Mouse (Mus musculus) small intestine, adult 2 months (tissue): ENCODE data around the gene Hectd1. TPM values are rescaled to one million over a fixed set of nuclear protein-coding genes. Genes with fewer than 3 reads are reported as not detected.

Source experiments
- H3K27ac ChIP-seq: fragments of 200-500 bp; 2 replicates; pipeline ENCODE4 v1.5.1; 2012; ENCODE audit warnings: low read depth, low read length, control low read depth, inconsistent platforms; ENCODE audit not compliant: insufficient read depth
- H3K27me3 ChIP-seq: fragments of 200-500 bp; 2 replicates; pipeline ENCODE4 v1.6.1; 2012; ENCODE audit warnings: mild to moderate bottlenecking, moderate library complexity, low read length, inconsistent platforms; ENCODE audit not compliant: control insufficient read depth, insufficient read depth
- H3K36me3 ChIP-seq: fragments of 200-500 bp; 2 replicates; pipeline ENCODE4 v1.6.1; 2012; ENCODE audit warnings: mild to moderate bottlenecking, low read length, control low read depth, inconsistent platforms; ENCODE audit not compliant: control insufficient read depth, insufficient read depth
- H3K4me1 ChIP-seq: fragments of 200-500 bp; 2 replicates; pipeline ENCODE4 v1.6.1; 2012; ENCODE audit warnings: low read length, inconsistent platforms, mixed read lengths; ENCODE audit not compliant: control insufficient read depth, insufficient read depth, insufficient read length
- H3K4me3 ChIP-seq: fragments of 200-500 bp; 2 replicates; pipeline ENCODE4 v1.5.1; 2012; ENCODE audit warnings: low read depth, mild to moderate bottlenecking, control low read depth, inconsistent platforms, low read length, moderate library complexity
- CTCF ChIP-seq: fragments of 200-500 bp; IDR thresholded peaks from 2 replicates; pipeline ENCODE4 v1.5.1; 2012; ENCODE audit warnings: low read depth, mild to moderate bottlenecking, control low read depth, inconsistent platforms, low read length, moderate library complexity, mixed read lengths; ENCODE audit not compliant: insufficient replicate concordance, insufficient read length; ENCODE audit errors: extremely low read depth
- POLR2A ChIP-seq: fragments of 200-500 bp; IDR thresholded peaks from 2 replicates; pipeline ENCODE4 v1.6.1; 2012; ENCODE audit warnings: low read depth, mild to moderate bottlenecking, control low read depth, inconsistent platforms, low read length, moderate library complexity
- whole genome bisulfite sequencing: fragments of 180-500 bp; shearing (Covaris S2); methylation state at CpG from one replicate; pipeline ENCODE4 v1.1.7; 2018; 5-methylcytosine and 5-hydroxymethylcytosine counted together
- polyA plus RNA-seq: library from polyadenylated mRNA; depleted of rRNA; stranded (reverse); fragments of >200 nt; gene quantifications from 2 replicates; pipeline ENCODE4 v1.2.3, GENCODE M21; 2012

Hectd1 gene
- polyA plus RNA-seq, 1 experiment = 6.7 TPM

DNA sequence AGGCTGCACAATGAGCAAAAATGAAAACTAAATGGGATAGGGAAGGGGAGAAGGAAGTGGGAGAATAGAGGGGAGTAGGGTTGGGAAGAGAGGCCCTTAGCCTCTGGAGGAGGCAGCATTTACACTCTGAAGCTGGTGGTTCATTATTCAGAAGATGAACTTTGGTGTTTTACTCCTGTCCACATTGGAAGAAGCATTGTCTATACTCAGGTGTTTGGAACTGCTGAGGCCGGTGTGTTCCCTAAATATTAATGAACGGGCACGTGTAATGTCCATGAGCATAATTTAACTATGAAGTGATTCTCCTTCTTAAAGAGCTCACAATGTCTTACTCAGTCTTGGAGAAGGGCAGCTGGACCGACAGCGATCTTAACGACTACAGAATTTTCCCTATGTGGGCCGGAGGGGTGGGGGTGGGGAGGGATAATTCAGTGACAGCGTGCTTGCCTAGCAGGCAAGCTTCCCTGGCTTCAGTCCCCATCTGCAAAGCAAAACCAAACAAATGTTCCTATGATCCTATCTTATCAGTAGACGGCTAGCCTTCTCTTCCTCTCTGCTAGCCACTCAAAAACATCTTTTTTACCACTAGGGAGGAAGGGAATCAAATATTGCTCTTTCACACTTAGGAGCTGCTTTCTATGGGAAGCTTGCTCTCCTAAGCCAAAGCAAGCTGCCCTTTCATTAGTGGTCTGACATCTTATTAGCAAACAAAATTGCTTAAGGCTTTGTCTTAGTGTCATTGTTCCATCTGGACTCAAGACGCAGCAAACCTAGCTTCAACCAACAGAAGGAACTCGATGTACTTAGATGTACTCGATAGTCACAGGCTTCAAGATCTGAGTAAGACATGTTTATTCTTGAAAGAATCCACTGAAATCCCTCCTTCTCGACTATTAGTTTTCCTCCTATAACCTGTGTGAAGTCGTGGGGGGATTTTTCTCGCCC, 14.5 kb upstream of the Hectd1 start:
- no peak for TF ChIP-seq CTCF
- TF ChIP-seq POLR2A = no peak
- Histone ChIP-seq H3K27me3 (no peaks in the 10 kb centered on the region), H3K4me3 (no peak overlapping the region), H3K4me1 (peaks cover 3% of the 10 kb centered on the region; the same call in 1 of the 2 replicates), H3K27ac (peak overlapping the region; percentile 82), H3K36me3 (no peaks in the 10 kb centered on the region)
- WGBS = 18% methylated on average over 15 of the region's 15 CpGs

DNA sequence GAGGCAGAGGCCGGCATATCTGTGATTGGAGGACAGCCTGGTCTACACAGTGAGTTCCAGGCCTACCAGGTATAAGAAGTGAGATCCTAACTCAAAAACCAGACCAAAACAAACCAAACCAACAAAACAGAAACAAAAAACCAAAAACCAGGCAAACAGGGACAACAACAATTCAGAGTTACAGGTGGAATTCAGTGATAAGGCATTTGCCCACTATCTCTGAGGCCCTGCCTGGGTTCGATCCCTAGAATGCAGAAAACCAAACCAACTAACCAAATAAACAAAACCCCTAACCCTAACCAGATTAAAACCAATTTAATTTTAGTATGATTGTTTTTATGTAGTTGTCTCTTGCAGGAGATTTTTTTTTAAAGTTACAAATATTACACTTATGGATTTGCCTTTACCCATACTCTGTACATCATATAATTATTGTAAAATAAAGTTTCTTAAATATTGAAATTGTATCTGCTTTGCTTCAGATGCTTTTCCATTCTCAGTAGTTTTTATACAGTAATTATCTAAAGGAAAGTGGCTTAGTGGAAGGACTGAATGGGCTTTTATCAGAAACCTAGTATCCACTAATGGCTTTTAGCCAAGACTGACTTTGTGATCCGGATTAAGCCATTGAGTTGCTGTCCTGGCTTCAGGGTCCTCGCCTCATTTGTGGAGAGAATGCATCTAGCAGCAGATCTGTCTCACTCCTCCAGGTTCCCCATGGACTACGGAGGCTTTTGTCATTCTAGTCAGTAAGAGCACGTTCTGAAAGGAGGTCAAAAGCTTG, 12.9 kb upstream of the Hectd1 start:
- no peak overlapping the region for H3K4me3 ChIP-seq
- no peaks in the 10 kb centered on the region for H3K36me3 ChIP-seq
- peaks cover 3% of the 10 kb centered on the region; the same call in 1 of the 2 replicates for H3K4me1 ChIP-seq
- no peaks in the 10 kb centered on the region for H3K27me3 ChIP-seq
- no peak overlapping the region for H3K27ac ChIP-seq
- no peak for TF ChIP-seq POLR2A
- no peak for TF ChIP-seq CTCF
- 69% methylated on average over 6 of the region's 6 CpGs for WGBS

- 91% methylated on average over 1 of the region's 1 CpGs for WGBS
- H3K36me3 ChIP-seq = no peaks in the 10 kb centered on the region
- no peaks in the 10 kb centered on the region for H3K27me3 ChIP-seq
- TF ChIP-seq POLR2A (no peak), CTCF (no peak)
- H3K4me1 ChIP-seq = no peaks in the 10 kb centered on the region; the same call in 1 of the 2 replicates
- no peak overlapping the region for H3K27ac ChIP-seq
- H3K4me3 ChIP-seq = no peak overlapping the region
Measured at GRCm38 (mm10) chr12:51839856-51840255, 10.5 kb upstream of the Hectd1 start.

DNA sequence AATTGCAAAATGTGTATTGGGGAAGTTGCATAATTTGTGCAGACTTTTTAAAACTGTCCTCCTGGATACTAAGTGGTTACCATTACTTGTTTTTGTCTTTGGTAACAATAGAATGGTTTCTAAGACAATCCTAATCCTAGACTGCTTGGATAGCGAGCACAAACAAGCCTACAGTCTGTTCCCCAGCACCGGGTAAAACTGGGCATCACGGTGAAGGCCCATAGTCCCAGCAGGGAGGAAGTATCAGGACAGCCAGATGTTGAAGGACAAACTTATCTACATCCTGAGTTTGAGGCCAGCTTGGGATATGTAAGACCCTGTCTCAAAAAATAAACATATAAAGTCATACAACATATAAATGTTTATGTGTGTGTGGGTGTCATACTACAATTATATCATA, 5.9 kb upstream of the Hectd1 start:
- WGBS = 73% methylated on average over 3 of the region's 3 CpGs
- no peaks in the 10 kb centered on the region for H3K27me3 ChIP-seq

DNA sequence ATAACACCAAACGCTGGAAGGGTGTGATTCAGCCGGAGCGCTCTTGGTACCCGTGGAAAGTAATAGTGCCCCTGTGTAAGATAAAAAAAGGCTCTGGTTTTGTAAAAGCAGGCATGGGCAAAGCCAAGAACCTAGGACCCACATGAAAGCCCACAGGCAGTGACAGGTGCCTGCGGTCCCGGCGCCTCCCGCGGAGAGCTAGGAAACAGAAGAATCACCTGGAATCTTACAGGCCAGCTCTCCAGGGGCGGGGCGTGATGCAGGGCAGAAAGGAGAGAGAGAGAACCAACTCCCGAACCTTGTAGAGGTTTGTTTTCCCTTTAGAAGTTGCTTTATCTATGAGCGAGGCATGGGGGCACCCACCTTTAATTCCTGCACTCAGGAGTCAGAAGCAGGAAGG, 2.6 kb upstream of the Hectd1 start:
- 86% methylated on average over 13 of the region's 13 CpGs for WGBS

More for the DNA sequence above, 5.9 kb upstream of the Hectd1 start:
- H3K4me3 ChIP-seq = no peak overlapping the region
- no peaks in the 10 kb centered on the region for H3K4me1 ChIP-seq
- no peaks in the 10 kb centered on the region for H3K36me3 ChIP-seq
- TF ChIP-seq CTCF = no peak
- TF ChIP-seq POLR2A = no peak
- no peak overlapping the region for H3K27ac ChIP-seq

DNA sequence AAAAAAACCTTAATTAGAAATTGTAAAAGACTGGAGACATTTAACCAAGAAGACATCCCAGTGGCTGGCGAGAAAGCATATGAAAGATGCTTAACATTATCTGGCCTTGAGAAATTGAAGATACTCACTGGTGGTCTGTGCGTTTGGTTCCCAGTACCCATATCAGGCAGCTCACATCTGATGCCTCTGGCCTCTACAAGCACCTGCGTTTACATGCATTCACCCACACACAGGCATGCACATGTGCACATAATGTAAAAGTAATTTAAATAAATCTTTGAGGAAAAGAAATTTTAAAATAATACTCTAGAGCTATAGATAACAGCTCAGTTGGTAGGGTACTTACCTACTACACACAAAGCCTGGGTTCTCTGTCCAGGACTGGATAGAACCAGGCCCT, 2.0 kb upstream of the Hectd1 start:
- H3K27ac ChIP-seq = no peak overlapping the region
- no peaks in the 10 kb centered on the region for H3K27me3 ChIP-seq
- H3K4me1 ChIP-seq = peaks cover 3% of the 10 kb centered on the region; the same call in 1 of the 2 replicates
- 95% methylated on average over 3 of the region's 3 CpGs for WGBS
- TF ChIP-seq CTCF (no peak), POLR2A (no peak)
- no peak overlapping the region for H3K4me3 ChIP-seq
- H3K36me3 ChIP-seq = 0 out of 2 replicates have a peak, but pooled peaks cover 2% of the 10 kb centered on the region

More for the DNA sequence above, 2.6 kb upstream of the Hectd1 start:
- H3K4me3 ChIP-seq = no peak overlapping the region
- no peak overlapping the region for H3K27ac ChIP-seq
- H3K27me3 ChIP-seq = no peaks in the 10 kb centered on the region
- peaks cover 3% of the 10 kb centered on the region; the same call in 1 of the 2 replicates for H3K4me1 ChIP-seq
- TF ChIP-seq CTCF (no peak), POLR2A (no peak)
- no peaks in the 10 kb centered on the region for H3K36me3 ChIP-seq

DNA sequence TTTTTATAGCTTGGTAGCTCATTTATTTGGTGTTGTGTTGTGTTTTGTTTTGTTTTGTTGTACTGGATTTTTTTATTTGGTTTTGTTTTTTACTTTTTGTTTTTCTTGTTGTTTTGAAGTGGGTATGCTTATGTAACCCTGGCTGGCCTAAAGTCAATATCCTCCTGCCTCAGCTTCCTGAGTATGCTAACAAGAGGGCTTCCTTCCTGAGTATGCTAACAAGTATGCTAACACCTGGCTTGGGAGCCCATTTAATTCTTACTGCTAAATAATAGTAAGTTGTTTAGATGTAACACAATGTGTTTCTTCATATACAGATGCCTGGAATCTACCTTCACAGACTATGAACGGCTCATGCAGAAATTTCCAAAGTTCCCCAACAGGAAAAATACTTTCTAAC, 1.3 kb upstream of the Hectd1 start:
- no peak overlapping the region for H3K4me3 ChIP-seq

More for the DNA sequence above, 1.3 kb upstream of the Hectd1 start:
- H3K4me1 ChIP-seq = peaks cover 3% of the 10 kb centered on the region; the same call in 1 of the 2 replicates
- no peak overlapping the region for H3K27ac ChIP-seq
- peaks cover 5% of the 10 kb centered on the region; the same call in 1 of the 2 replicates for H3K36me3 ChIP-seq
- TF ChIP-seq POLR2A (no peak), CTCF (no peak)
- H3K27me3 ChIP-seq = no peaks in the 10 kb centered on the region
- 77% methylated on average over 1 of the region's 1 CpGs for WGBS
